14 mouse cellular contexts compared by ENCODE assay signal in the genomic region with DNA sequence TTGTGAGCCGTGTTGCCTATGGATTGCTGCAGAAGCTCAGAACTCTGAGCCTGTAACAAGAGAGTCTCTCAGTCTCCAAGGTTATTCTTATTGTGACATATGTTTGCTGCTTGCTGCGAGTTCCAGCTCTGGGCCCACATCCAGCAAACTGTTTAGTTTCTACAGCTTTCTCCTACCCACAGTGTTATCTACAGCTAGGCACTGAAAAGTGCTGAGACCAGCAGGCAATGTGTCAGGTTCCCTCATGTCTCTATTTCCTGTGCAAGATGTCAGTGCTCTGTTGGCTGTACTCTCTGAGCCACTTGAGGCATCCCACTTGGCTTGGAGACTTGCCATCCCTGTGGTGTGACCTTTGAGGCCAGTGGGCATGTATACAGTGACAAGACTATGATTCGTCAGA. TPM values are rescaled to one million over a fixed set of nuclear protein-coding genes. Genes with fewer than 3 reads are reported as not detected.
DNase-seq lines count a peak whose midpoint lies in the region; ATAC-seq lines count a peak whose summit lies in the region.
"Had no signal": no experiment of that assay in that cellular context is flagged by ENCODE, and none has a peak within 500 bp of the region (broad histone marks: within the 10 kb centered on the region; RNA-seq: fewer than 3 reads in every experiment).

No protein-coding gene starts in this region.

- no peak for ATAC-seq in erythroid progenitor cell, adult 5-6 weeks (replicated peaks; ENCODE audit: low FRiP score, poor library complexity, severe bottlenecking)
- ATAC-seq in megakaryocyte-erythroid progenitor cell, adult 5-6 weeks (replicated peaks; ENCODE audit: low FRiP score, low TSS enrichment, poor library complexity, severe bottlenecking), result no peak
- ATAC-seq in kidney, embryonic 15.5 days (replicated peaks; ENCODE audit: low FRiP score), result no peak
- ATAC-seq: intestine, postnatal 0 days; liver, embryonic 12.5 days had no signal

- DNase-seq in 3T3-L1 (ENCODE audit: low read depth, low spot score) (peak; percentile 18), adipocyte (ENCODE audit: low spot score) (peak; percentile 7)
- peak; percentile 74 to 80 for DNase-seq in frontal cortex, adult 2 months (ENCODE audit: extremely low spot score in 1 of 2, low spot score in 1 of 2)
- DNase-seq in left cerebral cortex, adult 8-10 months (ENCODE audit: low spot score in 2 of 2), result peak; percentile 8 to 76
- DNase-seq in heart, postnatal 4 days, result no peak

- no peak overlapping the region for H3K4me3 ChIP-seq in kidney, embryonic 15.5 days (replicated peaks)
- H3K4me3 ChIP-seq: embryonic facial prominence, embryonic 15.5 days; liver, embryonic 12.5 days; midbrain, embryonic 12.5 days had no signal

- H3K36me3 ChIP-seq in kidney, embryonic 15.5 days, result no peaks in the 10 kb centered on the region
- H3K36me3 ChIP-seq: embryonic facial prominence, embryonic 15.5 days; liver, embryonic 12.5 days; midbrain, embryonic 12.5 days had no signal

- H3K9me3 ChIP-seq in kidney, embryonic 15.5 days (replicated peaks), result no peaks in the 10 kb centered on the region
- H3K9me3 ChIP-seq: embryonic facial prominence, embryonic 15.5 days; liver, embryonic 12.5 days; midbrain, embryonic 12.5 days had no signal

- H3K27me3 ChIP-seq in kidney, embryonic 15.5 days, result no peaks in the 10 kb centered on the region
- H3K27me3 ChIP-seq: embryonic facial prominence, embryonic 15.5 days; liver, embryonic 12.5 days; midbrain, embryonic 12.5 days had no signal

- H3K4me2 ChIP-seq in kidney, embryonic 15.5 days, result no peak overlapping the region
- H3K4me2 ChIP-seq: embryonic facial prominence, embryonic 15.5 days; liver, embryonic 12.5 days; midbrain, embryonic 12.5 days had no signal

- no peak overlapping the region for H3K9ac ChIP-seq in kidney, embryonic 15.5 days
- H3K9ac ChIP-seq: embryonic facial prominence, embryonic 15.5 days; liver, embryonic 12.5 days; midbrain, embryonic 12.5 days had no signal

- H3K27ac ChIP-seq in kidney, embryonic 15.5 days, result no peak overlapping the region
- H3K27ac ChIP-seq: embryonic facial prominence, embryonic 15.5 days; liver, embryonic 12.5 days; midbrain, embryonic 12.5 days had no signal

- no peaks in the 10 kb centered on the region for H3K4me1 ChIP-seq in kidney, embryonic 15.5 days
- H3K4me1 ChIP-seq: embryonic facial prominence, embryonic 15.5 days; liver, embryonic 12.5 days; midbrain, embryonic 12.5 days had no signal

- 82% methylated on average over 3 of the region's 3 CpGs for WGBS in kidney, embryonic 15.5 days

RNA-seq across cellular contexts. Expression of gene Gabrr3, which starts 13.8 kb away (rescaled TPM):
- 0.04 TPM in 2 replicates for polyA plus RNA-seq in frontal cortex, adult 2 months (2012; rRNA removed)
- under 1 TPM in 3 of 4 experiments, not detected in 1; 0.11 to 0.22 (median 0.11) TPM for total RNA-seq in left cerebral cortex, adult 8-10 months (2022)
- not detected in 2 replicates for total RNA-seq in erythroid progenitor cell, adult 5-6 weeks (2015; ENCODE audit: low replicate concordance)
- total RNA-seq in erythroid progenitor cell, adult 5-6 weeks (2017; ENCODE audit: low replicate concordance), result not detected in 2 replicates
- total RNA-seq in megakaryocyte-erythroid progenitor cell, adult 5-6 weeks (2014; fragmentation: Nextera tagmentation), result not detected in 2 replicates
- total RNA-seq in megakaryocyte-erythroid progenitor cell, adult 5-6 weeks (2017), result not detected in 2 replicates
- not detected for total RNA-seq in heart, postnatal 4 days (2021)
- polyA plus RNA-seq in kidney, embryonic 15.5 days (2015; fragmentation: Nextera tagmentation; extraction: Ambion mirVana), result not detected in 2 replicates
- polyA plus RNA-seq: intestine, postnatal 0 days; liver, embryonic 12.5 days had no signal

RNA-seq across cellular contexts. Expression of gene Olfr209, which starts 29.5 kb away (rescaled TPM):
- polyA plus RNA-seq in frontal cortex, adult 2 months (2012; rRNA removed), result 0.20 and 0.50 TPM in 2 replicates
- not detected for total RNA-seq in left cerebral cortex, adult 8-10 months (2022)
- not detected in 2 replicates for total RNA-seq in erythroid progenitor cell, adult 5-6 weeks (2015; ENCODE audit: low replicate concordance)
- total RNA-seq in erythroid progenitor cell, adult 5-6 weeks (2017; ENCODE audit: low replicate concordance), result not detected in 2 replicates
- total RNA-seq in megakaryocyte-erythroid progenitor cell, adult 5-6 weeks (2014; fragmentation: Nextera tagmentation), result not detected in 2 replicates
- not detected in 2 replicates for total RNA-seq in megakaryocyte-erythroid progenitor cell, adult 5-6 weeks (2017)
- not detected for total RNA-seq in heart, postnatal 4 days (2021)
- not detected in 2 replicates for polyA plus RNA-seq in kidney, embryonic 15.5 days (2015; fragmentation: Nextera tagmentation; extraction: Ambion mirVana)
- total RNA-seq: heart, adult 8-10 months had no signal
- polyA plus RNA-seq: embryonic facial prominence, embryonic 15.5 days; intestine, postnatal 0 days; liver, embryonic 12.5 days; midbrain, embryonic 12.5 days; testis, adult 2 months had no signal

RNA-seq across cellular contexts. Expression of gene Olfr206, which starts 44.3 kb away (rescaled TPM):
- not detected in 2 replicates for polyA plus RNA-seq in frontal cortex, adult 2 months (2012; rRNA removed)
- not detected for total RNA-seq in left cerebral cortex, adult 8-10 months (2022)
- not detected in 2 replicates for total RNA-seq in erythroid progenitor cell, adult 5-6 weeks (2015; ENCODE audit: low replicate concordance)
- not detected in 2 replicates for total RNA-seq in erythroid progenitor cell, adult 5-6 weeks (2017; ENCODE audit: low replicate concordance)
- total RNA-seq in megakaryocyte-erythroid progenitor cell, adult 5-6 weeks (2014; fragmentation: Nextera tagmentation), result not detected in 2 replicates
- not detected in 2 replicates for total RNA-seq in megakaryocyte-erythroid progenitor cell, adult 5-6 weeks (2017)
- not detected for total RNA-seq in heart, postnatal 4 days (2021)
- not detected in 2 replicates for polyA plus RNA-seq in kidney, embryonic 15.5 days (2015; fragmentation: Nextera tagmentation; extraction: Ambion mirVana)
- total RNA-seq: heart, adult 8-10 months had no signal
- polyA plus RNA-seq: intestine, postnatal 0 days; liver, embryonic 12.5 days; midbrain, embryonic 12.5 days; testis, adult 2 months had no signal
